Comparison of ENCODE assay signal across 8 mouse cellular contexts in the genomic region with DNA sequence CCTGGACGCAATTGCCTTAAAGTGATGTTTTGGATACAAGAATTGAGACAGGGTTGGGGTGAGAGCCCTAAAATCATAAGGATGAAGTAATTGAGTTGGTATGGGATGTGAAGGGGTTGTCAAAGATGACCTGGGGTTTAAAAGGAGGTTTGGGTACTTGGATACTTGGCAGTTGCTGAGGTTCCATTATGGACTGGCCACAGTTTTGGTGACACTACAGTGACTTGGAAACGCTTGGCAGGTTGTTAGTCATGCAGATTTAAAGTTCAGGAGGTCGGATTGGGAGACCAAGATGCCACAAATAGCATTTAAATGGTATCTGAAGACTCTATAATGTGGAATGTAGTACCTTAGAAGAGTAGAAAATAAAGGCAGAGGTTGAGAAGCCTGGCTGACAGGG. TPM values are rescaled to one million over a fixed set of nuclear protein-coding genes. Genes with fewer than 3 reads are reported as not detected.
DNase-seq lines count a peak whose midpoint lies in the region; ATAC-seq and TF ChIP-seq lines count a peak whose summit lies in the region.

No protein-coding gene starts in this region.

- H3K36me3 ChIP-seq in heart, embryonic 10.5 days, result peaks cover 54% of the 10 kb centered on the region
- peaks cover 38% of the 10 kb centered on the region for H3K36me3 ChIP-seq in ES-Bruce4 (ENCODE audit: control insufficient read depth, insufficient read depth, low read length, poor library complexity, severe bottlenecking)
- H3K36me3 ChIP-seq in forebrain, postnatal 0 days (ENCODE audit: insufficient read depth), result peaks cover 46% of the 10 kb centered on the region
- peaks cover 49% of the 10 kb centered on the region for H3K36me3 ChIP-seq in liver, postnatal 0 days (replicated peaks; ENCODE audit: insufficient read depth, low read length)

- H3K9me3 ChIP-seq in heart, embryonic 10.5 days, result no peaks in the 10 kb centered on the region
- no peaks in the 10 kb centered on the region for H3K9me3 ChIP-seq in ES-Bruce4 (replicated peaks; ENCODE audit: control insufficient read depth, insufficient read depth, low read length, poor library complexity, severe bottlenecking)
- H3K9me3 ChIP-seq in forebrain, postnatal 0 days (ENCODE audit: low read length), result no peaks in the 10 kb centered on the region
- H3K9me3 ChIP-seq in liver, postnatal 0 days (ENCODE audit: low read length), result no peaks in the 10 kb centered on the region

- peak overlapping the region; percentile 95 for H3K9ac ChIP-seq in ES-Bruce4 (ENCODE audit: low read depth, poor library complexity, severe bottlenecking)
- H3K9ac ChIP-seq in forebrain, postnatal 0 days, result no peak overlapping the region
- peak overlapping the region; percentile 96 for H3K9ac ChIP-seq in liver, postnatal 0 days (replicated peaks)

- no peak for TF ChIP-seq CTCF in ES-Bruce4 (IDR thresholded peaks at IDR 0.05; ENCODE audit: low read depth, low read length)
- TF ChIP-seq CTCF in forebrain, postnatal 0 days (IDR thresholded peaks at IDR 0.05; ENCODE audit: low read depth), result no peak
- TF ChIP-seq CTCF in liver, postnatal 0 days (IDR thresholded peaks at IDR 0.05; ENCODE audit: low read depth), result no peak

- H3K4me1 ChIP-seq in heart, embryonic 10.5 days, result peaks cover 23% of the 10 kb centered on the region
- H3K4me1 ChIP-seq in ES-Bruce4 (ENCODE audit: control insufficient read depth, insufficient read depth, low read length), result no peaks in the 10 kb centered on the region
- peaks cover 9% of the 10 kb centered on the region for H3K4me1 ChIP-seq in forebrain, postnatal 0 days (ENCODE audit: insufficient read depth)
- H3K4me1 ChIP-seq in liver, postnatal 0 days (ENCODE audit: insufficient read depth), result peaks cover 22% of the 10 kb centered on the region

- ATAC-seq in forebrain, postnatal 0 days, result no peak
- no peak for ATAC-seq in liver, postnatal 0 days
- no peak for ATAC-seq in frontal cortex, adult (ENCODE audit: low TSS enrichment)

- peak overlapping the region; percentile 96 for H3K4me2 ChIP-seq in forebrain, postnatal 0 days (ENCODE audit: low read depth)
- H3K4me2 ChIP-seq in liver, postnatal 0 days (ENCODE audit: low read depth, low read length), result peak overlapping the region; percentile 98

- H3K4me3 ChIP-seq in heart, embryonic 10.5 days, result peak overlapping the region; percentile 92
- H3K4me3 ChIP-seq in ES-Bruce4 (ENCODE audit: low read depth, low read length), result no peak overlapping the region
- H3K4me3 ChIP-seq in forebrain, postnatal 0 days (ENCODE audit: low read depth, low read length), result peak overlapping the region; percentile 81
- peak overlapping the region; percentile 94 for H3K4me3 ChIP-seq in liver, postnatal 0 days (ENCODE audit: low read depth, low read length)

- TF ChIP-seq EP300 in ES-Bruce4 (IDR thresholded peaks at IDR 0.05; ENCODE audit: insufficient read depth, low read depth, low read length), result no peak
- no peak for TF ChIP-seq EP300 in liver, postnatal 0 days (IDR thresholded peaks at IDR 0.05; ENCODE audit: low read depth)

- H3K27ac ChIP-seq in heart, embryonic 10.5 days, result peak overlapping the region; percentile 98
- no peak overlapping the region for H3K27ac ChIP-seq in ES-Bruce4 (ENCODE audit: insufficient read depth, low read length)
- no peak overlapping the region for H3K27ac ChIP-seq in forebrain, postnatal 0 days (ENCODE audit: low read depth, low read length)
- peak overlapping the region; percentile 97 for H3K27ac ChIP-seq in liver, postnatal 0 days (ENCODE audit: low read depth)

- peak; percentile 66 for DNase-seq in heart, embryonic 10.5 days (ENCODE audit: low spot score)
- no peak for DNase-seq in heart, adult 8-10 months (ENCODE audit: low spot score)
- DNase-seq in forebrain, postnatal 0 days, result no peak
- DNase-seq in liver, postnatal 0 days, result no peak
- no peak for DNase-seq in embryo, embryonic 11 days
- no peak for DNase-seq in embryo, embryonic 10 days (ENCODE audit: low spot score)

- TF ChIP-seq POLR2A in ES-Bruce4 (IDR thresholded peaks at IDR 0.05; ENCODE audit: insufficient read depth, low read length), result no peak

- H3K27me3 ChIP-seq in heart, embryonic 10.5 days (ENCODE audit: insufficient read depth, poor library complexity, severe bottlenecking), result no peaks in the 10 kb centered on the region
- no peaks in the 10 kb centered on the region for H3K27me3 ChIP-seq in ES-Bruce4 (ENCODE audit: control insufficient read depth, insufficient read depth, low read length, poor library complexity, severe bottlenecking)
- no peaks in the 10 kb centered on the region for H3K27me3 ChIP-seq in forebrain, postnatal 0 days (ENCODE audit: insufficient read depth, low read length)
- H3K27me3 ChIP-seq in liver, postnatal 0 days (ENCODE audit: insufficient read depth, low read length), result no peaks in the 10 kb centered on the region

- WGBS in heart, embryonic 10.5 days, result 22% methylated on average over 3 of the region's 3 CpGs
- 35% methylated on average over 3 of the region's 3 CpGs for WGBS in forebrain, postnatal 0 days
- 25% methylated on average over 3 of the region's 3 CpGs for WGBS in liver, postnatal 0 days (ENCODE audit: insufficient replicate concordance)

RNA-seq across cellular contexts. Expression of a gene that starts 0.5 kb away (rescaled TPM):
- polyA plus RNA-seq in heart, embryonic 10.5 days (2016; fragmentation: Nextera tagmentation; extraction: Ambion mirVana), result 30.9 and 40.6 TPM in 2 replicates
- total RNA-seq in heart, adult 8-10 months (2022), result 10 to 100 TPM in 3 of 4 experiments, 1 to 10 TPM in 1; 8.8 to 10.4 (median 10.2) TPM
- 31.9 and 33.6 TPM in 2 replicates for polyA plus RNA-seq in ES-Bruce4 (2011; ENCODE audit: insufficient read depth, insufficient read length, low read depth, missing spikeins)
- 22.1 and 26.6 TPM in 2 replicates for total RNA-seq in forebrain, postnatal 0 days (2014; rRNA removed)
- polyA plus RNA-seq in forebrain, postnatal 0 days (2015; fragmentation: Nextera tagmentation; extraction: Ambion mirVana), result 16.0 and 19.1 TPM in 2 replicates
- 10.6 and 11.6 TPM in 2 replicates for polyA plus RNA-seq in liver, postnatal 0 days (2015; fragmentation: Nextera tagmentation; extraction: Ambion mirVana)

RNA-seq across cellular contexts. Expression of a gene that starts 1.3 kb away (rescaled TPM):
- 371 and 403 TPM in 2 replicates for polyA plus RNA-seq in heart, embryonic 10.5 days (2016; fragmentation: Nextera tagmentation; extraction: Ambion mirVana)
- 10 to 100 TPM; 74.6 to 86.7 (median 79.5) TPM for total RNA-seq in heart, adult 8-10 months (2022)
- 90.9 and 107 TPM in 2 replicates for polyA plus RNA-seq in ES-Bruce4 (2011; ENCODE audit: insufficient read depth, insufficient read length, low read depth, missing spikeins)
- 146 and 157 TPM in 2 replicates for total RNA-seq in forebrain, postnatal 0 days (2014; rRNA removed)
- 159 and 161 TPM in 2 replicates for polyA plus RNA-seq in forebrain, postnatal 0 days (2015; fragmentation: Nextera tagmentation; extraction: Ambion mirVana)
- polyA plus RNA-seq in liver, postnatal 0 days (2015; fragmentation: Nextera tagmentation; extraction: Ambion mirVana), result 95.1 and 103 TPM in 2 replicates

RNA-seq across cellular contexts. Expression of a gene that starts 6.5 kb away (rescaled TPM):
- 153 and 184 TPM in 2 replicates for polyA plus RNA-seq in heart, embryonic 10.5 days (2016; fragmentation: Nextera tagmentation; extraction: Ambion mirVana)
- total RNA-seq in heart, adult 8-10 months (2022), result 100 to 1,000 TPM; 102 to 119 (median 112) TPM
- polyA plus RNA-seq in ES-Bruce4 (2011; ENCODE audit: insufficient read depth, insufficient read length, low read depth, missing spikeins), result 208 and 210 TPM in 2 replicates
- 84.6 and 86.5 TPM in 2 replicates for total RNA-seq in forebrain, postnatal 0 days (2014; rRNA removed)
- 99.9 and 108 TPM in 2 replicates for polyA plus RNA-seq in forebrain, postnatal 0 days (2015; fragmentation: Nextera tagmentation; extraction: Ambion mirVana)
- 104 and 110 TPM in 2 replicates for polyA plus RNA-seq in liver, postnatal 0 days (2015; fragmentation: Nextera tagmentation; extraction: Ambion mirVana)

RNA-seq across cellular contexts. Expression of a gene that starts 14.4 kb away (rescaled TPM):
- polyA plus RNA-seq in heart, embryonic 10.5 days (2016; fragmentation: Nextera tagmentation; extraction: Ambion mirVana), result 76.5 and 95.2 TPM in 2 replicates
- total RNA-seq in heart, adult 8-10 months (2022), result 10 to 100 TPM; 39.0 to 57.8 (median 45.5) TPM
- 68.2 and 74.8 TPM in 2 replicates for polyA plus RNA-seq in ES-Bruce4 (2011; ENCODE audit: insufficient read depth, insufficient read length, low read depth, missing spikeins)
- total RNA-seq in forebrain, postnatal 0 days (2014; rRNA removed), result 16.8 and 51.2 TPM in 2 replicates
- 38.7 and 40.0 TPM in 2 replicates for polyA plus RNA-seq in forebrain, postnatal 0 days (2015; fragmentation: Nextera tagmentation; extraction: Ambion mirVana)
- polyA plus RNA-seq in liver, postnatal 0 days (2015; fragmentation: Nextera tagmentation; extraction: Ambion mirVana), result 60.9 and 65.8 TPM in 2 replicates

RNA-seq across cellular contexts. Expression of a gene that starts 49.8 kb away (rescaled TPM):
- polyA plus RNA-seq in heart, embryonic 10.5 days (2016; fragmentation: Nextera tagmentation; extraction: Ambion mirVana), result 4.2 and 8.6 TPM in 2 replicates
- total RNA-seq in heart, adult 8-10 months (2022), result 1 to 10 TPM; 4.3 to 8.7 (median 7.3) TPM
- polyA plus RNA-seq in ES-Bruce4 (2011; ENCODE audit: insufficient read depth, insufficient read length, low read depth, missing spikeins), result 0.37 and 0.55 TPM in 2 replicates
- 62.7 and 98.7 TPM in 2 replicates for total RNA-seq in forebrain, postnatal 0 days (2014; rRNA removed)
- 5.7 and 8.0 TPM in 2 replicates for polyA plus RNA-seq in forebrain, postnatal 0 days (2015; fragmentation: Nextera tagmentation; extraction: Ambion mirVana)
- polyA plus RNA-seq in liver, postnatal 0 days (2015; fragmentation: Nextera tagmentation; extraction: Ambion mirVana), result 0.45 and 0.58 TPM in 2 replicates

Comparison
In these comparisons a context has a peak if more than half of its experiments do, and no peak if none do; other contexts are left out.
1. H3K27ac ChIP-seq: peak in heart, embryonic 10.5 days (single experiment) and liver, postnatal 0 days (single experiment); none in ES-Bruce4 (single experiment) and forebrain, postnatal 0 days (single experiment).